In the genomic region with DNA sequence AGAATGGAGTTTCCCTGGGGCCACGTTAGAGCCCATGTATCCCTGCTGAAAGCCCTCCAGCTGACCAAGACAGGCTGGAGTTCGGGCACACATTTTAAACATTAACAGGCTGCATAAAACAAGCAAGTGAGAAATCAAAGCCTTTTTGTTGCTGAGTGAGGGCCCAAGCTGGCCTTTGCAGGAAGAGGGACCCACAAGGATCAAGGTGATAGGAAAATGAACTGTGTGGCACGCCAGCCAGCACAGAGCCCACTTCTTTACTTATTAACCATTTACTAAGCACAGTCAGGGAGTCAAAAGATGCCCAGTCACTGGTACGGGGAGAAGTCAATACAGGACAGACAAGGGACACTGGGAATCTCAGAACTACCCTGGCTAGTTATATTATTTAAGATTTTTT, we compare ENCODE assay signal across 11 mouse cellular contexts.
A peak's percentile ranks its signal among the peaks of the same experiment; 100 is the strongest.
DNase-seq lines count a peak whose midpoint lies in the region; ATAC-seq and TF ChIP-seq lines count a peak whose summit lies in the region.
"Had no signal": no experiment of that assay in that cellular context is flagged by ENCODE, and none has a peak within 500 bp of the region (broad histone marks: within the 10 kb centered on the region; RNA-seq: fewer than 3 reads in every experiment).

No protein-coding gene starts in this region.

- no peaks in the 10 kb centered on the region for H3K9me3 ChIP-seq in forebrain, embryonic 11.5 days (ENCODE audit: control insufficient read depth, low read length)
- no peaks in the 10 kb centered on the region for H3K9me3 ChIP-seq in forebrain, postnatal 0 days (ENCODE audit: low read length)
- no peaks in the 10 kb centered on the region for H3K9me3 ChIP-seq in stomach, embryonic 14.5 days (ENCODE audit: control insufficient read depth, low read depth, low read length)
- no peaks in the 10 kb centered on the region for H3K9me3 ChIP-seq in stomach, postnatal 0 days (ENCODE audit: control insufficient read depth, low read length)
- H3K9me3 ChIP-seq in liver, embryonic 11.5 days (ENCODE audit: control insufficient read depth, low read length) = no peaks in the 10 kb centered on the region

- H3K27me3 ChIP-seq in forebrain, embryonic 11.5 days (ENCODE audit: control insufficient read depth, insufficient read depth, low read length) = no peaks in the 10 kb centered on the region
- H3K27me3 ChIP-seq in forebrain, postnatal 0 days (ENCODE audit: insufficient read depth, low read length) = no peaks in the 10 kb centered on the region
- no peaks in the 10 kb centered on the region for H3K27me3 ChIP-seq in stomach, embryonic 14.5 days (ENCODE audit: control insufficient read depth, insufficient read depth, low read length)
- no peaks in the 10 kb centered on the region for H3K27me3 ChIP-seq in stomach, postnatal 0 days (ENCODE audit: control insufficient read depth, insufficient read depth, low read length)
- no peaks in the 10 kb centered on the region for H3K27me3 ChIP-seq in liver, embryonic 11.5 days (replicated peaks; ENCODE audit: control insufficient read depth, insufficient read depth, low read length)

- no peak for DNase-seq in forebrain, embryonic 11.5 days (ENCODE audit: low spot score)
- no peak for DNase-seq in forebrain, postnatal 0 days
- no peak for DNase-seq in stomach, postnatal 0 days (ENCODE audit: low spot score)
- DNase-seq in liver, embryonic 11.5 days (ENCODE audit: low spot score) = no peak
- no peak for DNase-seq in spleen, postnatal 4 days (ENCODE audit: low spot score in 2 of 2)
- DNase-seq in right cerebral cortex, postnatal 4 days = no peak
- DNase-seq: adrenal gland, postnatal 14 days; cerebellum, adult 18-20 months; left cerebral cortex, postnatal 4 days had no signal

- TF ChIP-seq CTCF in forebrain, postnatal 0 days (IDR thresholded peaks at IDR 0.05; ENCODE audit: low read depth) = no peak
- no peak for TF ChIP-seq CTCF in stomach, postnatal 0 days (IDR thresholded peaks at IDR 0.05; ENCODE audit: low read depth)

- no peak overlapping the region for H3K4me3 ChIP-seq in forebrain, embryonic 11.5 days (ENCODE audit: low read depth, low read length)
- no peak overlapping the region for H3K4me3 ChIP-seq in forebrain, postnatal 0 days (ENCODE audit: low read depth, low read length)
- H3K4me3 ChIP-seq in stomach, embryonic 14.5 days (ENCODE audit: low read depth, low read length) = no peak overlapping the region
- H3K4me3 ChIP-seq in stomach, postnatal 0 days (ENCODE audit: low read depth, low read length) = no peak overlapping the region
- H3K4me3 ChIP-seq in liver, embryonic 11.5 days (ENCODE audit: low read depth, low read length) = no peak overlapping the region

- WGBS in forebrain, embryonic 11.5 days = 13% methylated on average over 4 of the region's 4 CpGs
- WGBS in forebrain, postnatal 0 days = 29% methylated on average over 4 of the region's 4 CpGs
- WGBS in stomach, embryonic 14.5 days = 44% methylated on average over 4 of the region's 4 CpGs
- WGBS in stomach, postnatal 0 days = 45% methylated on average over 4 of the region's 4 CpGs
- 62% methylated on average over 4 of the region's 4 CpGs for WGBS in liver, embryonic 11.5 days

- TF ChIP-seq EP300 in stomach, postnatal 0 days (optimal IDR thresholded peaks at IDR 0.05) = no peak

- peak overlapping the region; percentile 16 for H3K9ac ChIP-seq in forebrain, embryonic 11.5 days (ENCODE audit: low read length)
- no peak overlapping the region for H3K9ac ChIP-seq in forebrain, postnatal 0 days
- H3K9ac ChIP-seq in stomach, embryonic 14.5 days (replicated peaks; ENCODE audit: low read depth, low read length) = no peak overlapping the region
- no peak overlapping the region; the same call in 1 of the 2 replicates for H3K9ac ChIP-seq in stomach, postnatal 0 days (ENCODE audit: low read length)
- no peak overlapping the region for H3K9ac ChIP-seq in liver, embryonic 11.5 days (ENCODE audit: low read depth, low read length)

- H3K4me1 ChIP-seq in forebrain, embryonic 11.5 days (replicated peaks; ENCODE audit: control insufficient read depth, insufficient read depth, low read length) = peaks cover 45% of the 10 kb centered on the region
- H3K4me1 ChIP-seq in forebrain, postnatal 0 days (ENCODE audit: insufficient read depth) = peaks cover 16% of the 10 kb centered on the region; the same call in 1 of the 2 replicates
- no peaks in the 10 kb centered on the region for H3K4me1 ChIP-seq in stomach, embryonic 14.5 days (ENCODE audit: control insufficient read depth, insufficient read depth, low read length)
- peaks cover 5% of the 10 kb centered on the region; the same call in 1 of the 2 replicates for H3K4me1 ChIP-seq in stomach, postnatal 0 days (replicated peaks; ENCODE audit: control insufficient read depth, insufficient read depth)
- peaks cover 16% of the 10 kb centered on the region for H3K4me1 ChIP-seq in liver, embryonic 11.5 days (replicated peaks; ENCODE audit: control insufficient read depth, insufficient read depth, low read length)

- no peaks in the 10 kb centered on the region for H3K36me3 ChIP-seq in forebrain, embryonic 11.5 days (ENCODE audit: control insufficient read depth, insufficient read depth, low read length)
- H3K36me3 ChIP-seq in forebrain, postnatal 0 days (ENCODE audit: insufficient read depth) = no peaks in the 10 kb centered on the region
- no peaks in the 10 kb centered on the region for H3K36me3 ChIP-seq in stomach, embryonic 14.5 days (ENCODE audit: control insufficient read depth, insufficient read depth, low read length)
- H3K36me3 ChIP-seq in stomach, postnatal 0 days (ENCODE audit: control insufficient read depth, insufficient read depth, low read length) = no peaks in the 10 kb centered on the region
- H3K36me3 ChIP-seq in liver, embryonic 11.5 days (ENCODE audit: control insufficient read depth, insufficient read depth, low read length) = no peaks in the 10 kb centered on the region

- no peak for ATAC-seq in forebrain, embryonic 11.5 days (replicated peaks; ENCODE audit: low FRiP score)
- no peak for ATAC-seq in forebrain, postnatal 0 days
- ATAC-seq in stomach, embryonic 14.5 days (ENCODE audit: insufficient number of reproducible peaks, insufficient read depth, low FRiP score, low read depth) = no peak; the same call in 1 of the 2 replicates
- ATAC-seq in stomach, postnatal 0 days (ENCODE audit: low FRiP score, low TSS enrichment) = no peak
- ATAC-seq in liver, embryonic 11.5 days (replicated peaks; ENCODE audit: low FRiP score) = no peak
- ATAC-seq in CD4-positive, CD25-positive, alpha-beta regulatory T cell, adult 4 months = no peak

- peak overlapping the region; percentile 64 for H3K27ac ChIP-seq in forebrain, embryonic 11.5 days (ENCODE audit: low read depth, low read length)
- no peak overlapping the region for H3K27ac ChIP-seq in forebrain, postnatal 0 days (ENCODE audit: low read depth, low read length)
- 0 out of 2 replicates have a peak overlapping the region, but pooled peaks have one; percentile 7 for H3K27ac ChIP-seq in stomach, embryonic 14.5 days (ENCODE audit: low read length)
- no peak overlapping the region for H3K27ac ChIP-seq in stomach, postnatal 0 days (replicated peaks)
- peak overlapping the region; percentile 38; the same call in 1 of the 2 replicates for H3K27ac ChIP-seq in liver, embryonic 11.5 days (ENCODE audit: low read depth, low read length)

- H3K4me2 ChIP-seq in forebrain, embryonic 11.5 days (ENCODE audit: low read depth, low read length, severe bottlenecking) = no peak overlapping the region
- no peak overlapping the region for H3K4me2 ChIP-seq in forebrain, postnatal 0 days (ENCODE audit: low read depth)
- no peak overlapping the region for H3K4me2 ChIP-seq in stomach, embryonic 14.5 days (replicated peaks; ENCODE audit: low read depth, low read length)
- H3K4me2 ChIP-seq in stomach, postnatal 0 days (replicated peaks; ENCODE audit: low read depth) = no peak overlapping the region
- H3K4me2 ChIP-seq in liver, embryonic 11.5 days = no peak overlapping the region

Comparison
In these comparisons a context has a peak if more than half of its experiments do, and no peak if none do; other contexts are left out.
1. H3K27ac ChIP-seq: peak in forebrain, embryonic 11.5 days (single experiment), stomach, embryonic 14.5 days (single experiment) and liver, embryonic 11.5 days (single experiment); none in forebrain, postnatal 0 days (single experiment) and stomach, postnatal 0 days (single experiment).